Mouse (Mus musculus) activated CD4-positive, CD25-positive, alpha-beta regulatory T cell, adult 4 months (primary cell): ENCODE measurements around the gene Pdx1. TPM values are rescaled to one million over a fixed set of nuclear protein-coding genes. Genes with fewer than 3 reads are reported as not detected.
A peak's percentile ranks its signal among the peaks of the same experiment; 100 is the strongest.

ENCODE experiments used
- ATAC-seq: one replicate; pipeline ENCODE4 v1.8.0; 2017
- polyA plus RNA-seq, 2 experiments: library from polyadenylated mRNA; unstranded; fragments of 100-300 nt; shearing (Covaris generic); gene quantifications; one replicate each; pipeline ENCODE4 v1.2.1; 2017

Gene Pdx1
- not detected for polyA plus RNA-seq

DNA sequence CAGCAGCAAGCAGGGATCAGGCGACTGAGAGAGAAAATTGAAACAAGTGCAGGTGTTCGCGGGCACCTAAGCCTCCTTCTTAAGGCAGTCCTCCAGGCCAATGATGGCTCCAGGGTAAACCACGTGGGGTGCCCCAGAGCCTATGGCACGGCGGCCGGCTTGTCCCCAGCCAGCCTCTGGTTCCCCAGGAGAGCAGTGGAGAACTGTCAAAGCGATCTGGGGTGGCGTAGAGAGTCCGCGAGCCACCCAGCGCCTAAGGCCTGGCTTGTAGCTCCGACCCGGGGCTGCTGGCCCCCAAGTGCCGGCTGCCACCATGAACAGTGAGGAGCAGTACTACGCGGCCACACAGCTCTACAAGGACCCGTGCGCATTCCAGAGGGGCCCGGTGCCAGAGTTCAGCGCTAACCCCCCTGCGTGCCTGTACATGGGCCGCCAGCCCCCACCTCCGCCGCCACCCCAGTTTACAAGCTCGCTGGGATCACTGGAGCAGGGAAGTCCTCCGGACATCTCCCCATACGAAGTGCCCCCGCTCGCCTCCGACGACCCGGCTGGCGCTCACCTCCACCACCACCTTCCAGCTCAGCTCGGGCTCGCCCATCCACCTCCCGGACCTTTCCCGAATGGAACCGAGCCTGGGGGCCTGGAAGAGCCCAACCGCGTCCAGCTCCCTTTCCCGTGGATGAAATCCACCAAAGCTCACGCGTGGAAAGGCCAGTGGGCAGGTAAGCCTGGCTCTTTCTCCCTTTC lies at the start of gene Pdx1:
Gene Pdx1 (plus strand): TSS at position 34 of the 747 bp plus-strand sequence.
- no peak for ATAC-seq

GRCm38 (mm10) chr5:147227354-147228112 lies 42.2 kb upstream of the Pdx1 start:
- ATAC-seq, result peak; percentile 40

DNA sequence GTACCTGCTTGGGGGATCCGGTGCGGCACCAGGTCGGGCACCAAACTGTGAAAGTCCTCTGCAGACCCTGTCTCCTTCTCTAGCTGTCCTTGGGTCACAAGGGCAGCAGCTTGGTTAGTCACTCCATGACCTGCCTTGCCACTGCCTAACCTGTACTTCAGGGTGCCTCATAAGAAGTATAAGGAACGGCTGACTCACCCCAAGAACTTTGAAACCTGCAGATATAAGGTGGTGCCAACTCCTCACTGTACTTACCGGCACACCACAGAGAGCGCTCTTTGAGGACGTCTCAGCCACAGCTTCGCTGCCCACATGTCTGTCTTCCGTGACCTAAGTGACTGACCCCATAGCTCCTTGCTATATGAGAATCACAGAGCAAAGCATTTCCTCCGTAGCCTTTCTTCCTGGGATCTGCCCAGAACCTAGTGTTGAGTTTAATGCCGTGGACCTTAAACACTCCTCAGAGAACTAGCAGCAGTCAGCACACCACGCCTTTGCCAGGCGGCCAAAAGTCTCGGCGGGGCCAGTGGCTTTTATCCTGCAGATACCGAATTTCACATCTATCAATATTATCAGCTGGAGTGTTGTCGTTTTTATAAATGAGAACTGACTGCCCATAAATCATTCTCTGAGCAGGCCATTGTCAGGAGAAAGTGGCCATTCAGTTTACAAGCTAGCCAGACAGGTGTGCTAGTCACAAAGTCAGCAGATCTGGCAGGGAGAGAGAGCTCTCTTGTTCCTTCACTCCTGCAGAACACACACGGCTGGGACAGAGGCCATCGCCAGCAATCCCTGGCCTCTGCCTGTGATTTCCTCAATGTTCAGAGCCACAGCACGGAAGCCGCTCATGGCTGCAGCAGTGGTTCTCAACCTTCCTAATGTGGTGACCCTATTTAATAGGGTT lies 34.1 kb upstream of the Pdx1 start:
- ATAC-seq, result no peak

DNA sequence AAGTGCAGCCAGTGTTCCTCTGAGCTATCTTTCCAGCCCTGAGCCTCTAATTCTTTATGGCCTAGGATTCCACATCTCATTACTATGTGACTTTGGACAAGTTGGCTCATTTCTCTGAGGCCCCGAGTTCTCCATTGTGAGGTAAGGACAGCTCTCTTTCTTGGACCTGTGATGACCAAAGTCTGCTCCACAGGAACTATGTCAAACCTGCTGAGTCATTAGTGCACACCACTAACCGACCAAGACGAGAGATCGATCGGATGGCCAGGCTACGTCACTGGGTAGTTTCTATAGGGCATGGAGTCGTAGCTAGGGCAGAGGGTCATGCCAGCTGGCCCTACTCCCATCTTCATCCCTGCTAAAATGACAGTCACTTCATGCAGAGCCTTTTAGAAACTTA lies 25.9 kb upstream of the Pdx1 start:
- no peak for ATAC-seq

- ATAC-seq, result no peak
Observed at GRCm38 (mm10) chr5:147260189-147260588, 9.6 kb upstream of the Pdx1 start.

- no peak for ATAC-seq
Observed at GRCm38 (mm10) chr5:147260778-147261177, 9.0 kb upstream of the Pdx1 start.

DNA sequence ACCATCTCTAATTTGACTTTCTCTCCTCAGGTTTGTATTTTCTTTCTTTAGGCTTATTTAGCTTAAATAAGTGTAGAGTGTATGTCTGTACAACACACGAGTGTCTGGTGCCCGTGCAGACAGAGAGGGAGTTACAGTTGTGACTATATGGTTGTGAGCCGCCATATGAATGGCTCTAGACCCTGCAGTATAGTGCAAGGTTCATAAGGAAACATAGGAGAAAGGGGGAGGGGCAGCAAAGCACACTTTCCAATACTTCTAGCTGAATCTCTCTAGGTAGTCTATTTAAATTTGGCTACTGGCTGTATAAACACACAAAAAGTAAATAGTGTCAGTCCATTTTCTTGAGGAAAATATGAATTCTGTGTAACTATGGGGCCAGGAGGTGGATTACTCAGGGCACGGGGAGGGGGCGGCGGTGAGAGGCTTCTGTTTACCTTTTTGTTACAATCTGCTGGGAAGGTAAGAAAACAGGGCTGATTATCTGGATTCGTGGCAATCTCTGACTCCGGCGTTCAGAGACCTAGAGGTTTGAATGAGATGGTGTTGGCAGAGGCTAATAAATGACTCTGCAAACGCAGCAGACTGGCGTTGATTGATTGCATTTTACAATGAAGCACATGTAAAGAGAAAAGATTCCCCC lies 7.7 kb upstream of the Pdx1 start:
- ATAC-seq, result no peak

DNA sequence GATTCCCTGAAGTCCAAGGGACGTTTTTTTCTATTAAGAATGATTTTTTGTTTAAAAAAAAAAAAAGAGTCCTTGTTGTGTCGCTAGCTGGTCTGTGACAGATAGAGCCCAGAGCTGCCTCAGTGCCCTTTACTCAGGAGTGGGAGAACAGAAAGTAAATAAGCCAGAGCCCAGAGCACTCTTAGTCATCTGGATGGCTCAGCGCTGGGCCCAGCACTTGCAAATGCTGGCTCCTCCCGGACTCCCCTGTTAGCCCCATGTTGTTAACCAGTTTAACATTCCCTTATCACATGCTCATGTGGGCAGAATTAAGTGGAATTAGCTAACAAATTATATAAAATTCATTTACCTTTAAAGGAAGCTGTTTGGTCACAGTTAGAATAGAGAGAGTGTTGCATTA lies 5.8 kb upstream of the Pdx1 start:
- ATAC-seq, result no peak

DNA sequence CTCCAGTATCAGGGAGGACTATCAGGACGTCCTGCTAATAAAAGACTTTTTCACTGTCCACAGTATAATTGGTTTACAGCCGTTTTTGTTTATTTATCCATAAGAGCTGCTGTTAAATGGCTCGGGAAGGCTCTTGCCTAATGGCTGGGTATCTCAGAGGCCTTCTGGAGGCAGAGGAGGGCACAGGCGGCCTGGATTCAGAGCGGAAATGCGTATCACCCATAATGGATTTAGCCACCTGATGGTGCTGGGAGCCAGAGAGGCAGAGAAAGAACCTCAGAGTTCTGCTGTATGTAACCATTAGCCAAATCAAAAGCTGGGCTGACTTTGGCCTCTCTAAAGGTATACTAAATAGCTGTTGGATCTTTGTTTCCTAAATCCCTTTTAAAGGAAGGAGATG lies 2.3 kb upstream of the Pdx1 start:
- ATAC-seq, result no peak

- no peak for ATAC-seq
Observed at GRCm38 (mm10) chr5:147268728-147269127, 1.0 kb upstream of the Pdx1 start.

- ATAC-seq, result no peak
Observed at GRCm38 (mm10) chr5:147269371-147269770, 388 bp upstream of the Pdx1 start.

GRCm38 (mm10) chr5:147270673-147271655 lies 1.2 kb downstream of the Pdx1 start:
- no peak for ATAC-seq

- no peak for ATAC-seq
Observed at GRCm38 (mm10) chr5:147272046-147272807, 2.5 kb downstream of the Pdx1 start.

GRCm38 (mm10) chr5:147272808-147273345 lies 3.1 kb downstream of the Pdx1 start:
- ATAC-seq, result no peak

GRCm38 (mm10) chr5:147274174-147275141 lies 4.7 kb downstream of the Pdx1 start:
- ATAC-seq, result no peak

DNA sequence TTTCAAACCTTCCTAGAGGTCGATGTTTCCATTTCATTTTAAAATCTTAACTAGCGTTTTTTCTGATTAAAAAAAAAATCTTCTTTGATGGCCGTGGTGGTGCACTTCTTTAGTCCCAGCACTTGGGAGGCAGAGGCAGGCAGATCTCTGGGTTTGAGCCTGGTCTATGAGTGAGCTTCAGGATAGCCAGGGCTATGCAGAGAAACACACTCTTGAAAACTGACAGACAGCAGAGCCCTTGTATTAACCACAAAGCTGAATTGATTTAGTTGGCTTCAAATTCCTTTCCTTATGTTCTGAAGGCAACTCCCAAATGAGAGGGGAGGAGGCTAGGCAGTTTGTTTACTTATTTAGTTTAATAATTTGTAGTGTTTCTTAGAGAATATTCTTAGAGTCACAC lies 6.0 kb downstream of the Pdx1 start:
- no peak for ATAC-seq

DNA sequence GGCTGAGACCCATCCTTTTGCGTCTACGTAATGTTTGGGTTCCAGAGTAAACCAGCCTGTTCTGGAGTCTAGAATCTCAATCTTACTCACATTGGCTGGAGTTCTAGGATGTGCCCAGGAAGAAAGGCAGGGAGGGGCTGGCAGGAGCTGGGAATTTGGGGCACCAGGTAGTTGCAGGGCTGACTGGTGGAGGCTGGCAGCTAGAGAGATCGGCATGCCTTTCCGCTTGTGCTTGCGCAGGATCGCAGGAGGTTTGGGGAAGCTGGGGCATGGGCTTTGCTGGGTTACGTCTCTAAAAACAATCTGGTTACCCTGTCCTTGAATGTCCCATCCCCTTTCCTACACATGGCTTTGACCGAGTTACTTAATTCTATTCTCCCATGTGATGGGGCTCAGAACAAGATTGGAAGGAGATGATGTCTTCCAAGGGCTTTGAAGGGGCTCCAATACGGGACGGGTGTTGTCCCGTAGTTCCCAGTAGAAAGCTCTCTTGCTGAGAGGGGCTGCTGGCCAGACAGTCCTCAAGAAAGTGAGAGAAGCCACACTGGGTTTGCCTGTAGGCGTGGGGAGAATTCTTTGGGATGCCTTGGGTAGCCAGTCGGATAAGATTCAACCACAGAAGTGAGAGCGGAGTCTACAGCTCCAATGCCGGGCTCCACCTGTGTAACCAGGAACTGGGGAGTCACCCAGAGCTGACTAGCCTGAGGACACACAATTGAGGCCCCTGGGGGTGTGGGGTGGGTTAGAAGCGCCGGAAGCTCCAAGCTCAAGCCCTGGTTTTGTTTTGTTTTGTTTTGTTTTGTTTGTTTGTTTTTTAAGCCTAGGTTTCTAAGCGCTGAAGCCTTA lies 7.2 kb downstream of the Pdx1 start:
- ATAC-seq, result no peak

DNA sequence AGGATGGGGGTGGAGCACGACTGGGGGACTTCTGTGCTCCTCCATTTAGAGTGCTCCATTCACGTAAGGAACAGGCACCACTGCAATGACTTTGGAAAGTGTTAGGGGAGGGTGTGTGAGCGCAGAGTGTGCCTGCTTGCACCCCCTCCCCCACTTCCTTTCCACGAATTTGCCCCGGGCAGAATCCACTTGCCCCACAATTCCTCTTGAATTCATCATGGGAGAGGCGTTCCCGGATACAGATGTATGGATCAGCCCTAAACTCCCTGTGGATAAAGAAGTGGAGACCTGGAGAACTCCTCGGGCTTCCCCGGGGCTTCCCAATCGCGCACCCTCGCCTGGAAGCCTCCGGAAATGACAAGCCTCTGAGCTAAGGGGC lies 7.8 kb downstream of the Pdx1 start:
- no peak for ATAC-seq
